Mouse (Mus musculus) liver, adult 2 months (tissue): ENCODE results near the gene Klhl29. TPM values are rescaled to one million over a fixed set of nuclear protein-coding genes. Genes with fewer than 3 reads are reported as not detected.

Experiments used
- DNase-seq: peaks from one replicate; pipeline ENCODE4 v3.0.0-alpha.2; 2011; ENCODE audit warnings: low read depth, low spot score; ENCODE audit errors: extremely low read depth
- H3K27ac ChIP-seq: fragments of 200-500 bp; replicated peaks from 2 replicates; pipeline ENCODE4 v1.5.1; 2012; ENCODE audit warnings: low read depth, mild to moderate bottlenecking, control low read depth, inconsistent platforms, low read length; ENCODE audit not compliant: insufficient read depth
- H3K27me3 ChIP-seq: fragments of 200-500 bp; 2 replicates; pipeline ENCODE4 v1.6.1; 2012; ENCODE audit warnings: mild to moderate bottlenecking, moderate library complexity, low read length, inconsistent platforms; ENCODE audit not compliant: control insufficient read depth, insufficient read depth
- H3K36me3 ChIP-seq: fragments of 200-500 bp; 2 replicates; pipeline ENCODE4 v1.6.1; 2012; ENCODE audit warnings: low read length, inconsistent platforms; ENCODE audit not compliant: control insufficient read depth, insufficient read depth
- H3K4me1 ChIP-seq: fragments of 200-500 bp; 2 replicates; pipeline ENCODE4 v1.6.1; 2011; ENCODE audit warnings: low read length; ENCODE audit not compliant: control insufficient read depth, insufficient read depth
- H3K4me3 ChIP-seq: fragments of 200-500 bp; 2 replicates; pipeline ENCODE4 v1.5.1; 2011; ENCODE audit warnings: low read depth, mild to moderate bottlenecking, control low read depth, low read length, moderate library complexity; ENCODE audit not compliant: insufficient read depth
- H3K79me2 ChIP-seq: fragments of 200-500 bp; 2 replicates; pipeline ENCODE4 v1.6.1; 2012; ENCODE audit warnings: inconsistent platforms, mild to moderate bottlenecking, low read length, moderate library complexity; ENCODE audit not compliant: control insufficient read depth, insufficient read depth
- H3K9ac ChIP-seq: fragments of 200-500 bp; 2 replicates; pipeline ENCODE4 v1.6.1; 2012; ENCODE audit warnings: low read depth, mild to moderate bottlenecking, control low read depth, inconsistent platforms, low read length
- CTCF ChIP-seq: fragments of 200-500 bp; IDR thresholded peaks from 2 replicates; pipeline ENCODE4 v1.5.1; 2011; ENCODE audit warnings: low read depth, low read length, control low read depth
- POLR2A ChIP-seq: fragments of 200-500 bp; IDR thresholded peaks from 2 replicates; pipeline ENCODE4 v1.6.1; 2011; ENCODE audit warnings: low read length, control low read depth; ENCODE audit not compliant: insufficient read depth; ENCODE audit errors: extremely low read depth
- WGBS: fragments of 180-500 bp; shearing (Covaris S2); methylation state at CpG from one replicate; pipeline ENCODE4 v1.1.7; 2018; 5-methylcytosine and 5-hydroxymethylcytosine counted together
- polyA plus RNA-seq: library from polyadenylated mRNA; depleted of rRNA; stranded (reverse); fragments of >200 nt; gene quantifications from 2 replicates; pipeline ENCODE4 v1.2.3, GENCODE M21; 2012
- total RNA-seq: library from RNA; depleted of rRNA; stranded (reverse); fragments of >200 nt; gene quantifications from 2 replicates; pipeline ENCODE4 v1.2.3, GENCODE M21; 2014

The Klhl29 gene
- total and polyA plus RNA-seq, 2 experiments = under 0.01 to 0.10 TPM

- 52% methylated on average over 4 of the region's 4 CpGs for WGBS
- Histone ChIP-seq H3K36me3 (no peaks in the 10 kb centered on the region), H3K79me2 (no peaks in the 10 kb centered on the region), H3K4me3 (no peak overlapping the region), H3K4me1 (no peaks in the 10 kb centered on the region), H3K27me3 (no peaks in the 10 kb centered on the region), H3K9ac (no peak overlapping the region), H3K27ac (no peak overlapping the region)
- no peak for TF ChIP-seq POLR2A
- TF ChIP-seq CTCF = no peak
- no peak for DNase-seq
Observed at GRCm38 (mm10) chr12:5139302-5139701, 236.2 kb downstream of the Klhl29 start.

GRCm38 (mm10) chr12:5136300-5136699 lies 239.2 kb downstream of the Klhl29 start:
- Histone ChIP-seq H3K4me1 (no peaks in the 10 kb centered on the region), H3K79me2 (no peaks in the 10 kb centered on the region), H3K9ac (no peak overlapping the region), H3K27me3 (no peaks in the 10 kb centered on the region), H3K4me3 (no peak overlapping the region), H3K36me3 (no peaks in the 10 kb centered on the region), H3K27ac (no peak overlapping the region)
- peak; percentile 24 for DNase-seq
- TF ChIP-seq POLR2A = no peak
- peak; percentile 79 for TF ChIP-seq CTCF
- WGBS = 30% methylated on average over 4 of the region's 4 CpGs

GRCm38 (mm10) chr12:5129190-5129589 lies 246.3 kb downstream of the Klhl29 start:
- Histone ChIP-seq H3K27me3 (no peaks in the 10 kb centered on the region), H3K36me3 (no peaks in the 10 kb centered on the region), H3K79me2 (no peaks in the 10 kb centered on the region), H3K4me1 (no peaks in the 10 kb centered on the region), H3K27ac (no peak overlapping the region), H3K4me3 (no peak overlapping the region), H3K9ac (no peak overlapping the region)
- TF ChIP-seq POLR2A = no peak
- no peak for DNase-seq
- 84% methylated on average over 4 of the region's 4 CpGs for WGBS

GRCm38 (mm10) chr12:5125907-5126306 lies 249.6 kb downstream of the Klhl29 start:
- no peak overlapping the region for H3K4me3 ChIP-seq
- H3K4me1 ChIP-seq = no peaks in the 10 kb centered on the region
- H3K9ac ChIP-seq = no peak overlapping the region
- TF ChIP-seq POLR2A = no peak
- TF ChIP-seq CTCF = no peak
- H3K36me3 ChIP-seq = no peaks in the 10 kb centered on the region
- WGBS = 77% methylated on average over 7 of the region's 7 CpGs
- H3K79me2 ChIP-seq = no peaks in the 10 kb centered on the region
- no peak for DNase-seq
- no peak overlapping the region for H3K27ac ChIP-seq
- H3K27me3 ChIP-seq = 0 out of 2 replicates have a peak, but pooled peaks cover 2% of the 10 kb centered on the region

GRCm38 (mm10) chr12:5122972-5123371 lies 252.5 kb downstream of the Klhl29 start:
- H3K4me3 ChIP-seq = no peak overlapping the region
- no peaks in the 10 kb centered on the region; the same call in 1 of the 2 replicates for H3K4me1 ChIP-seq
- TF ChIP-seq CTCF = no peak
- no peak for TF ChIP-seq POLR2A
- H3K27me3 ChIP-seq = 0 out of 2 replicates have a peak, but pooled peaks cover 2% of the 10 kb centered on the region
- H3K9ac ChIP-seq = no peak overlapping the region
- no peak for DNase-seq
- H3K27ac ChIP-seq = no peak overlapping the region
- H3K36me3 ChIP-seq = no peaks in the 10 kb centered on the region
- 63% methylated on average over 8 of the region's 8 CpGs for WGBS
- H3K79me2 ChIP-seq = no peaks in the 10 kb centered on the region

GRCm38 (mm10) chr12:5120249-5120648 lies 255.2 kb downstream of the Klhl29 start:
- DNase-seq = no peak
- Histone ChIP-seq H3K36me3 (no peaks in the 10 kb centered on the region), H3K79me2 (no peaks in the 10 kb centered on the region), H3K27ac (no peak overlapping the region), H3K4me1 (no peaks in the 10 kb centered on the region; the same call in 1 of the 2 replicates), H3K4me3 (no peak overlapping the region; the same call in 1 of the 2 replicates), H3K9ac (no peak overlapping the region), H3K27me3 (0 out of 2 replicates have a peak, but pooled peaks cover 2% of the 10 kb centered on the region)
- TF ChIP-seq POLR2A = no peak
- no peak for TF ChIP-seq CTCF
- WGBS = 53% methylated on average over 6 of the region's 6 CpGs
